In the genomic region with DNA sequence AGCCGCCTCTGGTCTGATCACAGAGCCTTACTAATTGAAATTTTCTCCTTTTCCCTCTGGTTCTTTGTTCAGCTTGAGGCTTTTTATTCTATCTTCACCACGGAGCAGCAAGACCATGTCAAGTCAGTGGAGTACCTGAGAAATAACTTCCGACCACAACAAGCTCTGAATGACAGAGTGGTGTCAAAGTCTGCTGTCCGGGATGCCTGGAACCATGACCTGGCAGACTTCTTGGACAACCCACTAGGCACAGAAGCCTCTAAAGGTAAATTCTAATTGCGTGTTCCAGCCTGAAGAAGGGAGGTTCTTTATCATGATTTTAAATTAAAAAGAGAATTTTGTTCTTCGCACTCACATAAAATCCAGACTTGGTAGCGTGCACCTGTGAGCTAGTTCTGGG, we compare ENCODE assay signal across 28 mouse cellular contexts.
"Had no signal": no experiment of that assay in that cellular context is flagged by ENCODE, and none has a peak within 500 bp of the region (broad histone marks: within the 10 kb centered on the region; RNA-seq: fewer than 3 reads in every experiment).

No protein-coding gene starts in this region.

- H3K27ac ChIP-seq: embryonic facial prominence, embryonic 10.5 days; embryonic facial prominence, embryonic 12.5 days; embryonic facial prominence, embryonic 13.5 days; embryonic facial prominence, embryonic 15.5 days; forebrain, embryonic 10.5 days; forebrain, embryonic 12.5 days; forebrain, embryonic 13.5 days; forebrain, embryonic 15.5 days; gastrocnemius, adult 2 months; heart, adult 2 months had no signal

- ATAC-seq: forebrain, embryonic 13.5 days; forebrain, embryonic 14.5 days; forebrain, embryonic 15.5 days; forebrain, embryonic 16.5 days; forebrain, postnatal 0 days had no signal

- H3K9ac ChIP-seq: embryonic facial prominence, embryonic 12.5 days; embryonic facial prominence, embryonic 13.5 days; embryonic facial prominence, embryonic 15.5 days; forebrain, embryonic 12.5 days; forebrain, embryonic 13.5 days; forebrain, embryonic 15.5 days; forebrain, postnatal 0 days had no signal

- H3K4me3 ChIP-seq: embryonic facial prominence, embryonic 10.5 days; embryonic facial prominence, embryonic 12.5 days; embryonic facial prominence, embryonic 13.5 days; embryonic facial prominence, embryonic 15.5 days; erythroblast, embryonic 14.5 days; forebrain, embryonic 10.5 days; forebrain, embryonic 12.5 days; forebrain, embryonic 13.5 days; forebrain, embryonic 15.5 days; gastrocnemius, adult 2 months; heart, adult 2 months had no signal

- H3K4me2 ChIP-seq: embryonic facial prominence, embryonic 12.5 days; embryonic facial prominence, embryonic 13.5 days; embryonic facial prominence, embryonic 15.5 days; forebrain, embryonic 12.5 days; forebrain, embryonic 13.5 days; forebrain, embryonic 15.5 days had no signal

- H3K36me3 ChIP-seq: forebrain, embryonic 12.5 days; forebrain, embryonic 15.5 days had no signal

- DNase-seq: cerebellum, adult 2 months; cerebellum, adult 8-10 months; cerebellum, adult 9-10 months; cerebellum, adult 9-11 months; cerebellum, postnatal 10 days; cerebellum, postnatal 14 days; cerebellum, postnatal 25 days; cerebellum, postnatal 36 days; embryo, embryonic 11 days; forebrain, postnatal 0 days; gastrocnemius, adult 2 months; gastrocnemius, postnatal 10 days; gastrocnemius, postnatal 14 days; gastrocnemius, postnatal 25 days; gastrocnemius, postnatal 36 days; heart, adult 18-20 months; heart, adult 2 months had no signal

- H3K9me3 ChIP-seq: embryonic facial prominence, embryonic 10.5 days; embryonic facial prominence, embryonic 12.5 days; embryonic facial prominence, embryonic 13.5 days; embryonic facial prominence, embryonic 15.5 days; forebrain, embryonic 10.5 days; forebrain, embryonic 12.5 days; forebrain, embryonic 13.5 days; forebrain, embryonic 15.5 days had no signal

- H3K27me3 ChIP-seq: embryonic facial prominence, embryonic 12.5 days; embryonic facial prominence, embryonic 13.5 days; embryonic facial prominence, embryonic 15.5 days; forebrain, embryonic 12.5 days; forebrain, embryonic 13.5 days; forebrain, embryonic 15.5 days had no signal

- H3K4me1 ChIP-seq: embryonic facial prominence, embryonic 10.5 days; embryonic facial prominence, embryonic 12.5 days; embryonic facial prominence, embryonic 13.5 days; embryonic facial prominence, embryonic 15.5 days; forebrain, embryonic 10.5 days; forebrain, embryonic 12.5 days; forebrain, embryonic 15.5 days had no signal
